In the genomic region with DNA sequence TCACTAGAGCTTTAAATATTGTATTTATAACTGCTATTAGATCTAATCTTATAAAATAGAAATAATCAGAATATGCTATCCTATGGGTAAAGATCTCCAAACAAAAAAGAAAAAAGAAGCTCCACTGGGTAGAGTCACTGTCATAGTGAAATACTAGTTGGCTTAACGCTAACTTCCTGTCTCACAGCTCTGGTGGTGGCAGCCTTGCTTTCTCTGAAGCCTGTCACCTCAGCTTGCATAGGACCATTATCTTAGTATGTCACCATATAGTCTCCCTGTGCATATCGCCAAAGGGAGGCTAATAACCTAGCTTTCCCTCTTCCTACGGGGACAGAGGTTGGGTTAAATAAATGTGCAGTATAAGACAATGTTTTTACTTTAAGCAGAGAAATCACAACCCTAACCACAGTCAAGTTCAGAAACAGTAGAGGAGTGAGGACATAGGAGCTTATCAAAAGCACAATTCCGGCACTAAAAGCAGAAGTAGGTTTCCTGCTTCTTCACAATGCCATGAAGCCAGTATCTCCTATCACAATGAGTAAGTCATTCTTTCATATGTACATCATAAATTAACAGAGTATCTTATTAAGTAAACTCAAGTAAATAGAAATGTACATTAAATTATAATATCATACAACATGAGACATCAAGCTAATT, we compare ENCODE assay signal across 1 mouse cellular context.
TF ChIP-seq lines count a peak whose summit lies in the region.

No protein-coding gene starts in this region.

TF ChIP-seq in MEL, 35 proteins besides CTCF, POLR2A, EP300 and RAD21 (continued from another document):
- TF ChIP-seq GATA1 (IDR thresholded peaks at IDR 0.05; ENCODE audit: low read depth, low read length), result peak; percentile 90
- TF ChIP-seq USF1 (IDR thresholded peaks at IDR 0.05; ENCODE audit: low read depth, low read length), result no peak
- TF ChIP-seq TAL1 (IDR thresholded peaks at IDR 0.05; ENCODE audit: low read length), result no peak
